Mouse (Mus musculus): ENCODE results near the gene Tmem56. TPM values are rescaled to one million over a fixed set of nuclear protein-coding genes. Genes with fewer than 3 reads are reported as not detected.
A peak's percentile ranks its signal among the peaks of the same experiment; 100 is the strongest.

Tmem56 gene
- total RNA-seq, 2 experiments from 2014 or later: 46.6 to 51.7 TPM

DNA sequence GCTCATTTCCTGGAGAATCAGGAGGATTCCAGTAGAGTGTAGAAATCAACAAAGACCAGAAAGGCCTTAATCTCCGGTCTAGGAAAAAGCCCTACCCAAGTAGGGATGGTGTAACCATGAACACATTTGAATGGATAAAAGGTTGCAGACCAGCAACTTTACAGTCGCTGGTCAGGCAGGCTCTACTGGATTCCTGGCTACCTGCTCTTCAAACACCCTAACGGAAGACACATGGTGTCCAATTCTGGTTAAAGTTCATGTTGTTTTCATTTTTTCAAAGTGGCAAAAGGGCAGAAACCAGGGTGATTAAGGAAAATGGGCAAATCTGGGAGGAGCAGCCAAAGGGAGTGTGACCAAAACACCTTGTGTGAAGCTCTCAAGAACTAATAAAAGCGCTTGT lies 5.9 kb downstream of the Tmem56 start:
- intact Hi-C loops (cut with DNase I): no loop called here
- H3K27ac ChIP-seq: no peak overlapping the region
- H3K4me3 ChIP-seq: no peak overlapping the region
- DNase-seq (ENCODE audit: extremely low spot score in 1 of 2, low spot score in 2 of 2): no peak
- TF ChIP-seq CTCF (IDR thresholded peaks at IDR 0.05): no peak

DNA sequence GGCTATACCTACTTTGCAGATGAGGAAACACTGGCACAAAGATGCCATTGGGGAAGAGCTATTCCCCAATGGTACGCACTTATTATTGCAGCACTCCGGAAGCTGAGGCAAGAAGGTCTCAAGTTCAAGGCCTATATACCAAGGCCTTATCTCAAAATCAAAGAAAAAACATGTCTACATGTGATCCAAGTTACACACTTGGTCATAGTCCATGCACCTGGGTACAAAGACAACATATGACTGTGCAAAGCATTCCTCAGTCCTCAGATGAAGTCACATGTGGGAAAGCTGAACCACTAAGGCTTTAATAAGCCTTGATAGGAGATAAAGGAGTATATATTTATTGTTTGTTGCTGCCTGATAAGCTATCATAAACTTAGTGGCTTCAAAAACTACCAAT lies 8.9 kb downstream of the Tmem56 start:
- DNase-seq (ENCODE audit: extremely low spot score in 1 of 2, low spot score in 2 of 2): no peak
- intact Hi-C loops (cut with DNase I): no loop called here
- H3K27ac ChIP-seq: no peak overlapping the region
- no peak overlapping the region for H3K4me3 ChIP-seq
- no peak for TF ChIP-seq CTCF (IDR thresholded peaks at IDR 0.05)

DNA sequence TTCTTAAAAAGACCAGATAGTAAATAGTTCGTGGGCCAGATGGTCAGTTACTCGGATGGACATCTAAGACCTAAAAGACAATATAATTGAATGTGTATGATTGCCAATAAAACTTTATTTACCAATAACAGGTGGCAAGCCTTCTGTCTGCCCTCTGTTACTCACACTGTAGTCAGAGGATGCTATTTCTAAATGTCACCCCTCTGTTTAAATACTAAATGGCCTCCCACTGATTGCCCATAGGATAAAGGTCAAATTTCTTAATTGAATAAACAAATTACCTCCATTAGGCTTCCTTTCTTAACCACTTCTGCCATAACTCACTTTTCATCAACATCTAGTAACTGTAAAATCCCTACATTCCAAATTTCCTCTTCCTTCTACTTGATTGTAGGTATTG lies 10.3 kb downstream of the Tmem56 start:
- H3K4me3 ChIP-seq: no peak overlapping the region
- no peak for TF ChIP-seq CTCF (IDR thresholded peaks at IDR 0.05)
- no peak overlapping the region for H3K27ac ChIP-seq
- intact Hi-C loops (cut with DNase I): no loop called here
- no peak for DNase-seq (ENCODE audit: extremely low spot score in 1 of 2, low spot score in 2 of 2)

DNA sequence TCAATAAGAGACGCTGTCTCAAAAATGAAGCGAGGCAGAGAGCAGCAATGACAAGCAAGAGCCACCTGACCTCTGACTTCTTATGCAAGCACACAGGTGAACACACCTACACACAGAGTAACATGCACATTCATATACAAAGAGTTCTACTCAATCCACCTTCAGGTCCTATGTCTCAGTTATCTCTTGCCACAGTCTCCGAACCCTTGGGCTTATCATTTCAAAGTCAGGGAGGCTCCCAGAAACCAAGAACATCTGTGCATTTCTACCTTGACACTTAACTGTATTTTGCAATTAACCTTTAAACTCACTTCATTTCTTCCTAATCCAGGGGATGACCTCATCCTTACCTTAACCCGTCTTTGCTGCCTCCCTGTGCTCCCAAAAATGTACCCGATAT lies 15.6 kb downstream of the Tmem56 start:
- no peak for DNase-seq (ENCODE audit: extremely low spot score in 1 of 2, low spot score in 2 of 2)
- Histone ChIP-seq H3K27ac (no peak overlapping the region), H3K4me3 (no peak overlapping the region)
- intact Hi-C loops (cut with DNase I): no loop called here
- no peak for TF ChIP-seq CTCF (IDR thresholded peaks at IDR 0.05)

DNA sequence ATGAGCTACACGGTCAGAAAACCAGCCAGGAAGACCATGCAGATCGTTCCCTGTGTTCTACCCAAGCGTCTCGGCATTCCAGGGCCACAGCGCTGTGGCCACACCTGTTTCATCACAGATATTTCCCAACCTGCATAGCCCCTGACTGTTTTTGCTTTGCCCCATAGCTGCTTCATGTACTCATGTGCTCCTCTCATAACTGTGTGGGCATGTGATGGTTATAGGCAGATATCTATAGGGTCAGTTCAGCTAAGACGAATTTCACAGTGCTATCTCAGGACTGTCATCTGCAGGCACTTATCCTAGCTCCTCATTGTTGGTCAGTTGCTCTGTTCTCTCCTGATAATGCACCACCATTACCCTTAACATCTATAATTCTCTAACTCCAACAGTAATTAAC lies 18.7 kb downstream of the Tmem56 start:
- H3K4me3 ChIP-seq: no peak overlapping the region
- intact Hi-C loops (cut with DNase I): no loop called here
- DNase-seq (ENCODE audit: extremely low spot score in 1 of 2, low spot score in 2 of 2): no peak
- no peak for TF ChIP-seq CTCF (IDR thresholded peaks at IDR 0.05)
- no peak overlapping the region for H3K27ac ChIP-seq

DNA sequence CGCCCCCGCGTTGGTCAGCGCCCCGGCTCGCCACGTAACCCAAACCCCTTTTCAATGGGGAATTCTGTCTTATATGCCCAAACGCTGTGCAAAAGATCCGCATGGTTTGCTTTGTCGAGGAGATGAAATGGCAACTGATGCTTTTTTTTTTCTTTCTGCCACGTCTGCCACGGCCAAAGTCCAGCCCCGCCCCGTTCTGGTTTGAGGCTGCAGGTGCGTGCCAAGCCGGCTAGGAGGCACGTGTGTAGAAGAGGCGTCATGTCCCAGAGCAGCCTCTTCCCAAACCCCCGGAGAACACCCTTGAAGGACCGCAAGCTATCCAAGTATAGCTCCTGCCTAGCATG lies 19.7 kb downstream of the Tmem56 start:
- Histone ChIP-seq H3K27ac (peak overlapping the region; percentile 89), H3K4me3 (peak overlapping the region; percentile 73)
- no peak for TF ChIP-seq CTCF (IDR thresholded peaks at IDR 0.05)
- DNase-seq (ENCODE audit: extremely low spot score in 1 of 2, low spot score in 2 of 2): peak; percentile 48 to 63
- intact Hi-C loops (cut with DNase I): loop anchor here (2.0 kb wide), 2 partner anchors 28 to 92 kb away; partner anchors contain the start of genes Alg14 and Rwdd3

DNA sequence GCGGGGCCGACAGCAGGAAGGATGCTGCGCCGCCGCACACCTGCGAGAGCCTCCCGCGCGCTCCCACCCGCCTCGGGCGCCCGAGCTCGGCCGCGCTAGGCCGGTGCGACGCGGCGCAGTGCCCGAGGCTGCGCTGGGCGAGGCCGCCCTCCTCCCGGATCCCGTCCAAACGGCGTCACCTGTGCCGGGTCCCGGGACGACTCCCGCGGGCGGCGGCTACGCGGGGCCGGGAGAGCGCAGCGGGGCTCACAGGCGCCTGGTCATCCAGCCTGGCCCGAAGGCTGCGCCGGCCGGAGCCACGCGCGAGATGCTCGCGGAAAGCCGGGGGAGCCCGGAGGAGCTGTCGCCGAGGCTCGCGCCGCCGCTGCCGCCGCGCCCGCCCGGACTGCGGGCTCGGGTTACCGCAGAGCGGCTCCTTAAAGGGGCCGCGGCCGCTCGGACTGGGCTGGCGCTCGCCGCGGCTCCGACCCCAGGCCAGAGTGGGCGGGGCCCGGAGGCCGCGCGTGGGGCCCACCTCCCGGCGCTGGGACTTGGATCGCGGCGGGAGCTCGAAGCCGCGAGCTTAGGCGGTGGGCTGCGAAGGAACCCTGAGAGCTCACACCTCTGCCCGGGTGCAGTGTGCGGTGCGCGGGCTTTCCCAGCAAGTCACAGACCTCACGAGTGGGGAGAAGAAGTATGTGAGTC lies 20.2 kb downstream of the Tmem56 start:
- Histone ChIP-seq H3K4me3 (peak overlapping the region; percentile 73), H3K27ac (peak overlapping the region; percentile 89)
- peak; percentile 55 to 58 for DNase-seq (ENCODE audit: extremely low spot score in 1 of 2, low spot score in 2 of 2)
- TF ChIP-seq CTCF (IDR thresholded peaks at IDR 0.05): no peak
- intact Hi-C loops (cut with DNase I): loop anchor here (2.0 kb wide), 2 partner anchors 28 to 92 kb away; partner anchors contain the start of genes Alg14 and Rwdd3

DNA sequence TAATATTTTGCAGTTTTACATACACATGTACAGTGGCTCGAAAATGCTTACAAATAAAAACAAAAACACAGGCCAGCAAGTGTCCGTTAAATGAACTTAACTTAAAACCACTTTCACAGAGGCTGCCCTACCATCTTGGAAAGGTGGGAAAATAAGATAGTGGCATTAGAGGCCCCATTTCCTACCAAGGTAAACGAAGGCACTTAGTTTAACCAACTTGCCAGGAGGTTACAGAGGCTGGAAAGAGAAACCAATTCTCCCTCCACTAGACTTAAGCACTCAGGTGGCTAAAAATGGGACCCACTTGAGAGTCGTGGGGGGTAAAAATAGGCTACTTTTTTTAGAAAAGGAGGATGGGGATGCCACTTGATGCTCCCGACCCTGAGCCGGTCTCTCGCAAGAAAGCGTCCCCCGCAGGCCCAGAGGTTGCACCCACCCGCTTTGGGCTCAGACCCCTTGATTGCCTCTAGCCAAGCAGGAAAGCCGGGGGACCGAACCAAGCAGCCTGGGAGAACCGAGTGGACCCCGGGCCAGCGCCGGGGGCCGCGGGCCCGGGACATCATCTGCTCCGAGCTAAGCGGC lies 20.9 kb downstream of the Tmem56 start:
- TF ChIP-seq CTCF (IDR thresholded peaks at IDR 0.05): no peak
- peak in 1 of 2 experiments; percentile 31 for DNase-seq (ENCODE audit: extremely low spot score in 1 of 2, low spot score in 2 of 2)
- intact Hi-C loops (cut with DNase I): loop anchor here (2.0 kb wide), 2 partner anchors 29 to 91 kb away; partner anchors contain the start of genes Alg14 and Rwdd3
- Histone ChIP-seq H3K4me3 (peak overlapping the region; percentile 73), H3K27ac (peak overlapping the region; percentile 89)

DNA sequence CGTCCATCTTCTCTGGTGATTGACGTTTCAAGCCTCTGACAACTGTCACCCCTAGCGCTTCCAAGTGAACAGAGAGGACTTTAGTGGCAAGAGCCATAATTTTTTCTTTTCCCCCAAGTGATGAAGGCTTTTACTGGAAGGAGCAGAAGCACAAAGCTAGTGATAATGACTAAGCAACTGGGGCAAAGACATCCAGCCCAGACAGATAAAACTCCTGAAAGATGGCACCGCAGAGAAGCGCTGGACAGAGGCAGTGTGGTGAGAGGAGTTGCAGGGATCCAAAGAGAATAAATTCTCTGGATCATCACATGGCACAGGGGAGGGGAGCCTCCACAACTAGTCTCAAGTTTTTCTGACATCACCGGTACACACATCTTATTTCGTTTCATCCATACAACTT lies 21.6 kb downstream of the Tmem56 start:
- no peak for TF ChIP-seq CTCF (IDR thresholded peaks at IDR 0.05)
- no peak overlapping the region for H3K27ac ChIP-seq
- no peak for DNase-seq (ENCODE audit: extremely low spot score in 1 of 2, low spot score in 2 of 2)
- intact Hi-C loops (cut with DNase I): no loop called here
- no peak overlapping the region; the same call in 1 of the 2 replicates for H3K4me3 ChIP-seq

DNA sequence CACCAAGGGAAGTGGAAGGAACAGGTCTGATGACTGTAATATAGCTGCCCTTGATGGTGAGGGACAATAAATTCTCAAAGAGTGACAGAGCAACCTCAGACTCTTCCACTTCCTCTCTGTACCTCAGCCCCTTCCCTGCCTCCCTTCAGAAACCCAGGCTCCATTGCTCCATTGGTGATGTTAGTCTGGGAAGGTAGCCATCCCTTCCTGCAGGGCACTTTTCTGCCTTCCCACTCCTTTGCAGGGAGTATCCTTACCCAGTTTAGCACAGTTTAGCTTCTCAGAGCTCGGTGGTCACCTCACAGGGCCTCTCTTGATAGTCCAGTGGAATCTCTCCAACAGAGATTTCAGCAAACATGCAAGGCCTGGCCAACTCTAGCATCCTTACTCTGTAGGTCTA lies 22.1 kb downstream of the Tmem56 start:
- no peak overlapping the region for H3K4me3 ChIP-seq
- TF ChIP-seq CTCF (IDR thresholded peaks at IDR 0.05): no peak
- no peak for DNase-seq (ENCODE audit: extremely low spot score in 1 of 2, low spot score in 2 of 2)
- intact Hi-C loops (cut with DNase I): no loop called here
- H3K27ac ChIP-seq: no peak overlapping the region

DNA sequence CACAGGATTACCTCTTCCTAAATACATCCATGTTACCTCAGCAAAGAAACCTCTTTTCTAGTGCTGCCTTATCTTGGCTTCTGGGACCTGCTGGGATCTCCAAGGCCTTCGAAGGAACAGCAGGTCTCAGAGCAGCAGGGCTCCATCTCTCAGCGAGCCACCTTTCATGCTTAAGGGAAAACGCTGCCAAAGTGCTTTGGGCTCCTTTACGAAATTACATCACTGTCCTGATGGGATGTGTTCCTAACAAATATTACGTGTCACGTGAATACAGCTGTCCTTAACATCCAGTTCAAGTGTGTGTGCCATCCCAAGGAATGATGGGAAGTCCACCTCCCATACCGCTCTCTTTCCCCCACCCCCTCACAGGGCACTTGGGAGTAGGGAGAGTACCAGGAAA lies 22.9 kb downstream of the Tmem56 start:
- intact Hi-C loops (cut with DNase I): no loop called here
- DNase-seq (ENCODE audit: extremely low spot score in 1 of 2, low spot score in 2 of 2): no peak
- peak overlapping the region; percentile 68 for H3K27ac ChIP-seq
- no peak overlapping the region for H3K4me3 ChIP-seq
- TF ChIP-seq CTCF (IDR thresholded peaks at IDR 0.05): no peak

DNA sequence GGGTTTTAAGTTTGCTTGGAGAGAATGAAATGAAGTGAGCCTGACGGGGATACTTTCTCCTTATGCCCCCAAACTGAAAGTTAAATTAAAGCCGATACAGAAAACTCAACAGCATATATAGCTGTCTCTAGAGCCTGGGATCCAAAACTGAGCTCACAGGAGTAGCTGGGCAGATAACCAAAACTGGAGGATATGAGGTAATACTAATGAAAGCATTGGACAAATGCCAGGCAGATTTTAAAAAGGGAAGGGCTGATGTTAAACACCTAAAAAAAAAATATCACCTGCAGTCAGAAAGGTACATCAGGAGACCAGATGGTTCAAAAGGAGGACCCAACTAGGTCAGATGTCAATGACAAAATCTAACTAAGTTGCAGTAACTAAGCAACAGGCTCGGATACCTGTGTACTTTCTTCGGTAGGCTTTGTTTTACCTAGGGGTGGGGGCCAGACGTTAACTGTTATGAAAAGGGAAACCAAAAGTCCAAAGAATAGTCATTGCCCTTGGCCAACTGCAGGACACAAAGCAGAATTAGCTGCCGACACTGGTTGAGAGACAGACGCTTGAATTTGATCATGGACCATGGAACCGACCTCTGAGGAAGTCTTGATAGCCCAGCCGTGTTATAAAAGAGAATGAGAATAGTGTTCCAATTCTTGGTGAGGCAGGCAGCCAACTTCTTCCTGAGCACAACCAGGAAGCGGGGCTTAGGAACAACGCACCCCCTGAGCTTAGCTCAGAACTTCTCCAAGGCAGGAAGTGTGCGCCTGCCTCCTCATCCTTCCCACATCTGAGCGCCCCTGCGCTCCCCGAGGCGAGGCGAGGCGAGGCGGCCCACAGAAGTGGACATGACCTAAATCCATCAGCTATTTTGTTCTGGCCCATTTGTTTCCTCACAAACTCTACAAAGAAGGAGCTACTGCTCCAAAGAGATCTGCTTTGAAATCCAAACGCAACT lies 24.1 kb downstream of the Tmem56 start:
- peak overlapping the region; percentile 7; the same call in 1 of the 2 replicates for H3K4me3 ChIP-seq
- intact Hi-C loops (cut with DNase I): loop anchor here (5.0 kb wide), 1 partner anchor 371 kb away; no protein-coding TSS in a partner anchor
- no peak; the same call in 1 of the 2 replicates for TF ChIP-seq CTCF (IDR thresholded peaks at IDR 0.05)
- peak overlapping the region; percentile 68 for H3K27ac ChIP-seq
- peak; percentile 28 to 48 for DNase-seq (ENCODE audit: extremely low spot score in 1 of 2, low spot score in 2 of 2)
